Mouse (Mus musculus): Measurements from ENCODE around the gene Ptgs2. TPM values are rescaled to one million over a fixed set of nuclear protein-coding genes. Genes with fewer than 3 reads are reported as not detected.

Gene Ptgs2
- total and polyA plus RNA-seq, 3 experiments = 0.57 to 0.66 (median 0.57) TPM

DNA sequence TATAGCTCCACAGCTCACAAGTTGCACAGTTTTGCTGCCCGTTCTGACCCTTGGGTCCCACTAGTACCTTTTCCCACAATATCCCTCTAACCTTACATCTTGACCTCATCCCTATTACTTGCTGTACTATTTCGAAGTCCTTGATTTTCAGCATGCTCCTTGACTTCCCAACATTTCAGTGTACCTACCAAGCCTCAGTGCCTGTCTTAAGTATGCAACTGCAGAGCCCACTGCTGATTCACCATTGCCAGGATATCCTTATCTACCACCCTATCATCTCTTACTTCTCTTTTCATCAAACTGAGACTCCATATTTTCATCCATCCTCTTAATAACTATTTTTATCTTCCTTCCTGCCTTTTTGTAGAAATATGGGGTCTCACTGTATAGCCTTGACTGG, 9.8 kb downstream of the Ptgs2 start:
- no peak overlapping the region for H3K9ac ChIP-seq (ENCODE audit: low read depth, low read length)
- DNase-seq = no peak
- no peak for TF ChIP-seq EP300 (IDR thresholded peaks at IDR 0.05; ENCODE audit: insufficient read depth, low read depth, low read length)
- no peak for TF ChIP-seq POLR2A (IDR thresholded peaks at IDR 0.05; ENCODE audit: insufficient read depth, low read depth, low read length)
- H3K4me3 ChIP-seq = no peak overlapping the region
- intact Hi-C loops (cut with DNase I) = no loop called here
- H3K79me2 ChIP-seq (replicated peaks; ENCODE audit: control insufficient read depth, insufficient read depth, low read length) = no peaks in the 10 kb centered on the region
- no peaks in the 10 kb centered on the region for H3K36me3 ChIP-seq (ENCODE audit: control insufficient read depth, insufficient read depth, low read length)
- H3K27ac ChIP-seq = no peak overlapping the region
- H3K4me1 ChIP-seq (ENCODE audit: control insufficient read depth, insufficient read depth, low read length) = no peaks in the 10 kb centered on the region
- no peaks in the 10 kb centered on the region for H3K27me3 ChIP-seq (ENCODE audit: control insufficient read depth, insufficient read depth, low read length)
- 73% methylated on average over 2 of the region's 2 CpGs for WGBS

DNA sequence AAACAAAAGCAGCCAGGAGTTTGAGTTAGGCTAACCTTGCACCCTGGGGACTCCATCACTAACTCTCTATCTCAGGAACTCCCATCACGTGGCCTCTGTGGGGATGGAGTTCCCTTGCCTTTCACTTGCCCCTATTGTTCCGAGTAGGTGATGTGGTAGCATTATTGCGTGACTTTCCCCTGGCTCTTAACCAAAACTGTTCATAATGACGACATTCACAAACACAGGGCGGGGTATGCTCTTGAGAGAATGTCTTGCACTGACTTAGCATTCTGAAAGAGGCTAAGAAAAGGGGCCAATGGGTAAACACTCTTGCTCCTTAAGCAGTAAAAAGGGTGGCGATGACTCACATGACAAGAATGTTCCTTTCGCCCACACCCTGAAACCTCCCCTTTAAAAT, 15.5 kb downstream of the Ptgs2 start:
- intact Hi-C loops (cut with DNase I) = no loop called here
- DNase-seq = no peak

DNA sequence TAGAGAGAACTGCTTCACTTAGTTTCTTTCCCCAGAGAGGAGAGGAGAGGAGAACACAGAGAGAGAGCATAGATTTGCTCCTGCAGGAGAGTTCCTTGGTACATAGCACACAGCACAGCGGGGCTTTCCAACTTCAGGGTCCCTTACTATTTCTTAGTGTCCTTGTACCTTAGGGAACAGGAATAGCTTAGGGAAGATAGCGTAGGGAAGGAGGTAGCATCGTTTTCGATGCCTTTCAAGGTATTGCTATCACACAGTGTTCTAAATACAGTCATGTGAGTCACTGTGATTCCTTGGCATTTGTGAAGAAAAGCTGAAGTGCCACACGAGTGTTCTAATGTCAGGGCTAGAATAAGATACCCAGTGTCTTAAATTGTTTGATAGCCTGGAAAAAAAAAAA, 18.5 kb downstream of the Ptgs2 start:
- Histone ChIP-seq H3K27ac (no peak overlapping the region), H3K79me2 (replicated peaks; ENCODE audit: control insufficient read depth, insufficient read depth, low read length) (no peaks in the 10 kb centered on the region), H3K36me3 (ENCODE audit: control insufficient read depth, insufficient read depth, low read length) (no peaks in the 10 kb centered on the region), H3K4me1 (ENCODE audit: control insufficient read depth, insufficient read depth, low read length) (no peaks in the 10 kb centered on the region), H3K9ac (ENCODE audit: low read depth, low read length) (no peak overlapping the region), H3K27me3 (ENCODE audit: control insufficient read depth, insufficient read depth, low read length) (no peaks in the 10 kb centered on the region), H3K4me3 (no peak overlapping the region)
- no peak for TF ChIP-seq CTCF (IDR thresholded peaks at IDR 0.05)
- no peak for TF ChIP-seq EP300 (IDR thresholded peaks at IDR 0.05; ENCODE audit: insufficient read depth, low read depth, low read length)
- TF ChIP-seq POLR2A (IDR thresholded peaks at IDR 0.05; ENCODE audit: insufficient read depth, low read depth, low read length) = no peak
- no peak for DNase-seq
- intact Hi-C loops (cut with DNase I) = no loop called here
- 67% methylated on average over 5 of the region's 5 CpGs for WGBS

More for the DNA sequence above, 15.5 kb downstream of the Ptgs2 start:
- WGBS = 47% methylated on average over 7 of the region's 7 CpGs
- H3K27me3 ChIP-seq (ENCODE audit: control insufficient read depth, insufficient read depth, low read length) = no peaks in the 10 kb centered on the region
- no peak overlapping the region for H3K4me3 ChIP-seq
- TF ChIP-seq CTCF (IDR thresholded peaks at IDR 0.05) (no peak), EP300 (IDR thresholded peaks at IDR 0.05; ENCODE audit: insufficient read depth, low read depth, low read length) (no peak), POLR2A (IDR thresholded peaks at IDR 0.05; ENCODE audit: insufficient read depth, low read depth, low read length) (no peak)
- H3K27ac ChIP-seq = no peak overlapping the region
- H3K9ac ChIP-seq (ENCODE audit: low read depth, low read length) = no peak overlapping the region
- no peaks in the 10 kb centered on the region for H3K36me3 ChIP-seq (ENCODE audit: control insufficient read depth, insufficient read depth, low read length)
- H3K4me1 ChIP-seq (ENCODE audit: control insufficient read depth, insufficient read depth, low read length) = no peaks in the 10 kb centered on the region
- H3K79me2 ChIP-seq (replicated peaks; ENCODE audit: control insufficient read depth, insufficient read depth, low read length) = no peaks in the 10 kb centered on the region

DNA sequence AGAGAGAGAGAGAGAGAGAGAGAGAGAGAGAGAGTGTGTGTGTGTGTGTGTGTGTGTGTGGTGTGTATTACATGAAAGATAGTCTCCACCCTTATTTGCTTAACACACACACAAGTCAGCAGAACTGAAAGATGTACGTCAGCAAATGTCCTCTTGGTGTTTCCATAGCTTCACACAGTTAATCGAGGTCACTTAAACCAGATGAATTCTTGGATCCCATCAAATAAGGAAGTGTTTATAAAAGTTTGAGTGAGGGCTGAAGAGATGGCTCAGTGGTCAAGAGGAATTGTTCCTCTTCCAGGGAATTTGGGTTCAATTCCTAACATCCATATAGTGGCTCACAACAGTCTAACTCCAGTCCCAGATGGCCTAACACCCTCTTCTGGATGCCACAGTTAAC, 25.7 kb downstream of the Ptgs2 start:
- H3K4me3 ChIP-seq = no peak overlapping the region
- no peak overlapping the region for H3K9ac ChIP-seq (ENCODE audit: low read depth, low read length)
- intact Hi-C loops (cut with DNase I) = no loop called here
- no peak for DNase-seq
- TF ChIP-seq EP300 (IDR thresholded peaks at IDR 0.05; ENCODE audit: insufficient read depth, low read depth, low read length) (no peak), CTCF (IDR thresholded peaks at IDR 0.05) (no peak), POLR2A (IDR thresholded peaks at IDR 0.05; ENCODE audit: insufficient read depth, low read depth, low read length) (no peak)
- H3K36me3 ChIP-seq (ENCODE audit: control insufficient read depth, insufficient read depth, low read length) = no peaks in the 10 kb centered on the region
- 87% methylated on average over 2 of the region's 2 CpGs for WGBS
- no peaks in the 10 kb centered on the region for H3K27me3 ChIP-seq (ENCODE audit: control insufficient read depth, insufficient read depth, low read length)
- no peaks in the 10 kb centered on the region for H3K79me2 ChIP-seq (replicated peaks; ENCODE audit: control insufficient read depth, insufficient read depth, low read length)
- no peak overlapping the region for H3K27ac ChIP-seq
- H3K4me1 ChIP-seq (ENCODE audit: control insufficient read depth, insufficient read depth, low read length) = no peaks in the 10 kb centered on the region

DNA sequence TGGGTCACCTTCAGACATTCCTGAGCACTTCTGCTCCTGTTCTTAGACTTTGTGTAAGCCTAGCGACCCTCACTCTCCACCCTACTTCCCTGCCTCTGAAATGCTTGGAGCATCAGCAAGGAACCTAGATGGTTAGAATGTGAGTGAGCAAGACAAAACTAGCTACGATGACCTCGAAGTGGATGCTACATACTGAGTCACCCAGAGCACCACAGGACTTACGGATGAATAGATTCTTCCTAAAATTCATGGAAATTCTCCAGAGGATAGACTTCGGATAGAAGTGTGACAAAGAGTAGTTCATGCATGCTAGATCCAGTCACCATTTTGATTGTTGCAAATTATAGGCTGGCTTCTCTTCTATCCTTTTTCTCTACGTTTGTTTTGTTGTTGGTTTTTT, 30.2 kb downstream of the Ptgs2 start:
- DNase-seq = no peak
- Histone ChIP-seq H3K4me1 (ENCODE audit: control insufficient read depth, insufficient read depth, low read length) (no peaks in the 10 kb centered on the region), H3K36me3 (ENCODE audit: control insufficient read depth, insufficient read depth, low read length) (no peaks in the 10 kb centered on the region), H3K4me3 (no peak overlapping the region), H3K79me2 (replicated peaks; ENCODE audit: control insufficient read depth, insufficient read depth, low read length) (no peaks in the 10 kb centered on the region), H3K27me3 (ENCODE audit: control insufficient read depth, insufficient read depth, low read length) (no peaks in the 10 kb centered on the region), H3K27ac (no peak overlapping the region), H3K9ac (ENCODE audit: low read depth, low read length) (no peak overlapping the region)
- intact Hi-C loops (cut with DNase I) = no loop called here
- 78% methylated on average over 6 of the region's 6 CpGs for WGBS
- no peak for TF ChIP-seq POLR2A (IDR thresholded peaks at IDR 0.05; ENCODE audit: insufficient read depth, low read depth, low read length)
- TF ChIP-seq EP300 (IDR thresholded peaks at IDR 0.05; ENCODE audit: insufficient read depth, low read depth, low read length) = no peak
- TF ChIP-seq CTCF (IDR thresholded peaks at IDR 0.05) = no peak

DNA sequence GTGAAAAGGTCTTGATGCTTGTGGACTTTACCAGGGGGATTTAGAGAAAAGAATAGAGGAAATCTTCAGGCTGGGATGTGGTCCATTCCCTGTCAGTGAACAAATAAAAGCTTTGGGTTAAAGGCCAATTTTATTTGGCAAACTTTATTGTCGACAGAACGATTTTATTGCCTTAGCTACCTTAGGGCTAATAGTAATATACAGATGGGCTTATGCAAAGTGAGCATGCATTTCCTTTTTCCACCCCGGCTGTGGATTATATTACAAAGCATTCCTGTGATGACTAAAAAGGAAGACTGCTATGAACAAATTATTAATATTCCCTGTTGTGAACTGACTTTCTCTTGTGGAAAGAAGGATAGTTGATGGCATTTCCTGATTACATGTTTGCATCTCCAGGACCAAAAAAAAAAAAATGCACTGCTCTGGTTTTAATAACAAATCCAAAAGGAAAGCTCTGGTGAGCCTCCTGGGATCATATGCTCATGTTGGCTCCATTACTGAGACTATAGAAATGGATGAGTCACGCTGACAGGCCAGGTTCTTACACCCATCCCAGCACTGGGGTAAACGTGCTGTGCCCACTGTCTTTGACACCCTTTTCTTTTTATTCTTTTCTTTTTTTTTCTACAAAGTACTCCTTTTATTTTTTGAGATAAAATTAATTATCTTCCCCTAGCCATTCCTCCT, 30.9 kb downstream of the Ptgs2 start:
- no peaks in the 10 kb centered on the region for H3K36me3 ChIP-seq (ENCODE audit: control insufficient read depth, insufficient read depth, low read length)
- no peak for DNase-seq
- 69% methylated on average over 5 of the region's 5 CpGs for WGBS
- TF ChIP-seq EP300 (IDR thresholded peaks at IDR 0.05; ENCODE audit: insufficient read depth, low read depth, low read length) (no peak), POLR2A (IDR thresholded peaks at IDR 0.05; ENCODE audit: insufficient read depth, low read depth, low read length) (no peak), CTCF (IDR thresholded peaks at IDR 0.05) (no peak)
- H3K27ac ChIP-seq = no peak overlapping the region
- intact Hi-C loops (cut with DNase I) = no loop called here
- no peaks in the 10 kb centered on the region for H3K4me1 ChIP-seq (ENCODE audit: control insufficient read depth, insufficient read depth, low read length)
- no peaks in the 10 kb centered on the region for H3K27me3 ChIP-seq (ENCODE audit: control insufficient read depth, insufficient read depth, low read length)
- no peak overlapping the region for H3K4me3 ChIP-seq
- no peaks in the 10 kb centered on the region for H3K79me2 ChIP-seq (replicated peaks; ENCODE audit: control insufficient read depth, insufficient read depth, low read length)
- no peak overlapping the region for H3K9ac ChIP-seq (ENCODE audit: low read depth, low read length)

Data from heart, adult 2 months (tissue).